Mouse (Mus musculus): ENCODE data around the gene Bcl2l10. TPM values are rescaled to one million over a fixed set of nuclear protein-coding genes. Genes with fewer than 3 reads are reported as not detected.
A peak's percentile ranks its signal among the peaks of the same experiment; 100 is the strongest.
"Not testable (repeated sequence)": the region's sequence is repeated elsewhere in the genome, so short reads cannot be mapped to it uniquely, and the experiment has no call there.

Bcl2l10 gene
- total and polyA plus RNA-seq, 2 experiments from 2014 or later, result not detected

- Histone ChIP-seq H3K4me1 (ENCODE audit: control insufficient read depth, insufficient read depth) (no peaks in the 10 kb centered on the region), H3K4me3 (ENCODE audit: low read depth, low read length) (no peak overlapping the region), H3K4me2 (ENCODE audit: low read depth, low read length) (no peak overlapping the region), H3K9ac (replicated peaks; ENCODE audit: low read depth, low read length) (no peak overlapping the region), H3K27ac (ENCODE audit: low read depth) (no peak overlapping the region), H3K27me3 (ENCODE audit: control insufficient read depth, insufficient read depth, low read length) (no peaks in the 10 kb centered on the region), H3K36me3 (replicated peaks; ENCODE audit: control insufficient read depth, insufficient read depth, low read length) (no peaks in the 10 kb centered on the region), H3K9me3 (replicated peaks; ENCODE audit: control insufficient read depth, low read length) (no peaks in the 10 kb centered on the region)
- ATAC-seq (ENCODE audit: insufficient read depth, low read depth) (no peak), DNase-seq (ENCODE audit: low spot score) (no peak)
- TF ChIP-seq CTCF (IDR thresholded peaks at IDR 0.05; ENCODE audit: low read depth) (no peak), EP300 (IDR thresholded peaks at IDR 0.05; ENCODE audit: low read depth) (no peak)
- WGBS, result 62% methylated on average over 9 of the region's 9 CpGs
Observed at GRCm38 (mm10) chr9:75357087-75357654, 9.6 kb downstream of the Bcl2l10 start.

DNA sequence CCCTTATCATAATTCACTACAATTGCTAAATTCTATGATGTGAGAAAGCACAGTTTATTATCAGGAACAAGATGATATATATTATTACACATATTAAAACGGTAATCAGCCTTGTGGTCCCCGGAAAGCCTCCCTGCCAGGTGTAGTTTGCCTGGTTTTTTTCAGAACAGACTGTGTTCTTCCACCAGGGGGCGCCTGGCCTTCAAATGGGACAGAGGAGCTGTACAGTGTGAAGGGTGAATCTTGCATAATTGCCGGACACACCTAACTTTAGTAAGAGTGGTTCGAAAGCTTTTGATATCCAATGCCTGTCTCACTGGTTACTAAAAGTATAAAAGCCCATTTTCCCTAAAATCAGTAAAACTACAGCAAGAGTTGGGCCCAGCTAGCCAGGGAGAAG, 14.1 kb downstream of the Bcl2l10 start:
- H3K27me3 ChIP-seq (ENCODE audit: control insufficient read depth, insufficient read depth, low read length), result no peaks in the 10 kb centered on the region
- peak; percentile 49 for DNase-seq (ENCODE audit: low spot score)
- H3K9ac ChIP-seq (replicated peaks; ENCODE audit: low read depth, low read length), result no peak overlapping the region
- peaks cover 8% of the 10 kb centered on the region; the same call in 1 of the 2 replicates for H3K4me1 ChIP-seq (ENCODE audit: control insufficient read depth, insufficient read depth)
- H3K9me3 ChIP-seq (replicated peaks; ENCODE audit: control insufficient read depth, low read length), result no peaks in the 10 kb centered on the region
- no peak overlapping the region for H3K4me3 ChIP-seq (ENCODE audit: low read depth, low read length)
- H3K4me2 ChIP-seq (ENCODE audit: low read depth, low read length), result no peak overlapping the region
- peak; percentile 47 for ATAC-seq (ENCODE audit: insufficient read depth, low read depth)
- TF ChIP-seq EP300 (IDR thresholded peaks at IDR 0.05; ENCODE audit: low read depth), result no peak
- peak; percentile 88 for TF ChIP-seq CTCF (IDR thresholded peaks at IDR 0.05; ENCODE audit: low read depth)
- no peak overlapping the region for H3K27ac ChIP-seq (ENCODE audit: low read depth)
- 28% methylated on average over 5 of the region's 5 CpGs for WGBS
- H3K36me3 ChIP-seq (replicated peaks; ENCODE audit: control insufficient read depth, insufficient read depth, low read length), result no peaks in the 10 kb centered on the region

DNA sequence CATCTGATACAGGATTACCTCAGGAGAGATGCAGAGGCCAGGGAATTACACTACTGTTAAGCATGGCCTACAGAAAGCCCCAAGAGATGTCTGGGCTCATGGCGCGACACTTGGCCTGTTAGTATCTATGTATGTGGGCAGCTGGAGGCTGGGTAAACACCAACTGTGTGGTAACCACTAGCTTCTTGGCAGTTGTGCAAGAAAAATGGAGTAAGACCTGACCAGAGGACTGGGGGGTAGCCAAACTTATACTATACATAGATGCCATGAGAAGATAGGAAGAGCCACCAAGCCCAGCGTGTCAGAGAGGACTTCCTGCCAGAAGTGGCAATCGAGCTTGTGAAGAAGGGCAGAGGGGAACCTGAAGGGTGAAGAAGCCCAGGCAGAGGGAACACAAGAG, 14.6 kb downstream of the Bcl2l10 start:
- ATAC-seq (ENCODE audit: insufficient read depth, low read depth) (peak; percentile 13; the same call in 1 of the 2 replicates), DNase-seq (ENCODE audit: low spot score) (no peak)
- Histone ChIP-seq H3K4me1 (ENCODE audit: control insufficient read depth, insufficient read depth) (peaks cover 8% of the 10 kb centered on the region; the same call in 1 of the 2 replicates), H3K4me3 (ENCODE audit: low read depth, low read length) (no peak overlapping the region), H3K27me3 (ENCODE audit: control insufficient read depth, insufficient read depth, low read length) (no peaks in the 10 kb centered on the region), H3K9me3 (replicated peaks; ENCODE audit: control insufficient read depth, low read length) (no peaks in the 10 kb centered on the region), H3K9ac (replicated peaks; ENCODE audit: low read depth, low read length) (no peak overlapping the region), H3K4me2 (ENCODE audit: low read depth, low read length) (no peak overlapping the region), H3K27ac (ENCODE audit: low read depth) (no peak overlapping the region), H3K36me3 (replicated peaks; ENCODE audit: control insufficient read depth, insufficient read depth, low read length) (no peaks in the 10 kb centered on the region)
- TF ChIP-seq EP300 (IDR thresholded peaks at IDR 0.05; ENCODE audit: low read depth) (no peak), CTCF (IDR thresholded peaks at IDR 0.05; ENCODE audit: low read depth) (no peak)
- 73% methylated on average over 4 of the region's 4 CpGs for WGBS

- 25% methylated on average over 5 of the region's 5 CpGs for WGBS
- ATAC-seq (ENCODE audit: insufficient read depth, low read depth) (peak; percentile 76), DNase-seq (ENCODE audit: low spot score) (peak; percentile 33)
Observed at GRCm38 (mm10) chr9:75363001-75363400, 15.4 kb downstream of the Bcl2l10 start.

DNA sequence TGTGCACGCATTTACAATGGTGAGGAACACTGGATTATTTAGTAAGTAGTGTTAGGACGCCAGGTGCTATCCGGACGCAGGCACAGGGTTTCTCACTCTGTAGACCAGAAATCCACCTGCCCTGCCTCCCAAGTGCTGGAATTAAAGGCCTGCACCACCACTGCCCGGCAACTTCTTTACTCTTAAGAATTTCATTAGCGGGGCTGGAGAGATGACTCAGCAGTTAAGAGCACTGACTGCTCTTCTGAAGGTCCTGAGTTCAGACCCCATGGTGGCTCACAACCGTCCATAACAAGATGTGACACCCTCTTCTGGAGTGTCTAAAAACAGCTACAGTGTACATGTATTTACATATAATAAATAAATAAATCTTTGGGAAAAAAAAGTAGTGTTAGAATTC, 16.1 kb downstream of the Bcl2l10 start:
- not testable (repeated sequence) for H3K27ac ChIP-seq (ENCODE audit: low read depth); DNase-seq (ENCODE audit: low spot score); H3K9ac ChIP-seq (replicated peaks; ENCODE audit: low read depth, low read length); H3K9me3 ChIP-seq (replicated peaks; ENCODE audit: control insufficient read depth, low read length); H3K36me3 ChIP-seq (replicated peaks; ENCODE audit: control insufficient read depth, insufficient read depth, low read length); H3K27me3 ChIP-seq (ENCODE audit: control insufficient read depth, insufficient read depth, low read length); H3K4me3 ChIP-seq (ENCODE audit: low read depth, low read length); H3K4me1 ChIP-seq (ENCODE audit: control insufficient read depth, insufficient read depth); ATAC-seq (ENCODE audit: insufficient read depth, low read depth); H3K4me2 ChIP-seq (ENCODE audit: low read depth, low read length)
- WGBS, result 75% methylated on average over 7 of the region's 7 CpGs

More at GRCm38 (mm10) chr9:75363001-75363400, 15.4 kb downstream of the Bcl2l10 start:
- Histone ChIP-seq H3K9ac (replicated peaks; ENCODE audit: low read depth, low read length) (no peak overlapping the region), H3K36me3 (replicated peaks; ENCODE audit: control insufficient read depth, insufficient read depth, low read length) (no peaks in the 10 kb centered on the region), H3K4me1 (ENCODE audit: control insufficient read depth, insufficient read depth) (peaks cover 8% of the 10 kb centered on the region; the same call in 1 of the 2 replicates), H3K9me3 (replicated peaks; ENCODE audit: control insufficient read depth, low read length) (no peaks in the 10 kb centered on the region), H3K27me3 (ENCODE audit: control insufficient read depth, insufficient read depth, low read length) (no peaks in the 10 kb centered on the region), H3K4me2 (ENCODE audit: low read depth, low read length) (no peak overlapping the region), H3K4me3 (ENCODE audit: low read depth, low read length) (no peak overlapping the region), H3K27ac (ENCODE audit: low read depth) (no peak overlapping the region)
- TF ChIP-seq EP300 (IDR thresholded peaks at IDR 0.05; ENCODE audit: low read depth) (peak; percentile 29; the same call in 1 of the 2 replicates), CTCF (IDR thresholded peaks at IDR 0.05; ENCODE audit: low read depth) (no peak)

DNA sequence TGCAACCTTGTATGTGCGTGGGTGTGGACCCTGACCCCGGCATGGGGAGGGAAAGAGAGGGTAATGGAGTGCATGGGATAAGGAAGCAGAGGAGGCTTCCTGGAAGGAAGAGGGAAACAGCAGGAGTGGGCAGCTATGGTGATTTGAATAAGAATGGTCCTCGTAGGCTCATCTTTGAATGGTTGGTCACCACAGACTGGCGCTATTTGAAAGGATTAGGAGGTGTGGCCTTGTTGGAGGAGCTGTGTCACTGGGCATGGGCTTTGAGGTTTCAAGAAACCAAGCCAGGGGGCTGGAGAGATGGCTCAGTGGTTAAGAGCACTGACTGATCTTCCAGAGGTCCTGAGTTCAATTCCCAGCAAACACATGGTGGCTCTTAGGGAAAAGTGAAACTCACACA, 17.6 kb downstream of the Bcl2l10 start:
- Histone ChIP-seq H3K36me3 (replicated peaks; ENCODE audit: control insufficient read depth, insufficient read depth, low read length) (no peaks in the 10 kb centered on the region), H3K4me2 (ENCODE audit: low read depth, low read length) (no peak overlapping the region), H3K9me3 (replicated peaks; ENCODE audit: control insufficient read depth, low read length) (no peaks in the 10 kb centered on the region), H3K4me1 (ENCODE audit: control insufficient read depth, insufficient read depth) (peaks cover 8% of the 10 kb centered on the region; the same call in 1 of the 2 replicates), H3K27ac (ENCODE audit: low read depth) (no peak overlapping the region), H3K27me3 (ENCODE audit: control insufficient read depth, insufficient read depth, low read length) (no peaks in the 10 kb centered on the region), H3K4me3 (ENCODE audit: low read depth, low read length) (no peak overlapping the region), H3K9ac (replicated peaks; ENCODE audit: low read depth, low read length) (no peak overlapping the region)
- TF ChIP-seq CTCF (IDR thresholded peaks at IDR 0.05; ENCODE audit: low read depth), result no peak
- no peak for TF ChIP-seq EP300 (IDR thresholded peaks at IDR 0.05; ENCODE audit: low read depth)
- WGBS, result 70% methylated on average over 4 of the region's 4 CpGs
- DNase-seq (ENCODE audit: low spot score) (no peak), ATAC-seq (ENCODE audit: insufficient read depth, low read depth) (no peak)
